Mouse (Mus musculus) heart, embryonic 16.5 days (tissue): ENCODE measurements around the gene Apobec4. TPM values are rescaled to one million over a fixed set of nuclear protein-coding genes. Genes with fewer than 3 reads are reported as not detected.
"Not testable (repeated sequence)": the region's sequence is repeated elsewhere in the genome, so short reads cannot be mapped to it uniquely, and the experiment has no call there.

Experiments
- ATAC-seq: fragments of 200-750 bp; cut with Nextera tagmentation; replicated peaks from 2 replicates; pipeline ENCODE4 v1.8.0; 2017; ENCODE audit warnings: moderate number of reproducible peaks; ENCODE audit not compliant: insufficient read depth, low FRiP score; ENCODE audit errors: extremely low read depth
- H3K27ac ChIP-seq: fragments of 300-500 bp; sonication (generic); 2 replicates; pipeline ENCODE4 v1.5.1; 2014; ENCODE audit warnings: mild to moderate bottlenecking, low read length, control low read depth, moderate library complexity
- H3K27me3 ChIP-seq: fragments of 300-500 bp; sonication (generic); 2 replicates; pipeline ENCODE4 v1.6.1; 2014; ENCODE audit warnings: low read length, mixed read lengths; ENCODE audit not compliant: control insufficient read depth, insufficient read depth
- H3K36me3 ChIP-seq: fragments of 300-500 bp; sonication (generic); 2 replicates; pipeline ENCODE4 v1.6.1; 2014; ENCODE audit not compliant: control insufficient read depth, insufficient read depth
- H3K4me1 ChIP-seq: fragments of 300-500 bp; sonication (generic); 2 replicates; pipeline ENCODE4 v1.6.1; 2014; ENCODE audit warnings: low read length, mixed read lengths; ENCODE audit not compliant: control insufficient read depth, insufficient read depth
- H3K4me2 ChIP-seq: fragments of 300-500 bp; sonication (generic); 2 replicates; pipeline ENCODE4 v1.6.1; 2014; ENCODE audit warnings: low read depth, mild to moderate bottlenecking, control low read depth, low read length
- H3K4me3 ChIP-seq: fragments of 300-500 bp; sonication (generic); 2 replicates; pipeline ENCODE4 v1.5.1; 2014; ENCODE audit warnings: mild to moderate bottlenecking, control low read depth, low read length
- H3K9ac ChIP-seq: fragments of 300-500 bp; sonication (generic); 2 replicates; pipeline ENCODE4 v1.6.1; 2014; ENCODE audit warnings: low read length, control low read depth
- H3K9me3 ChIP-seq: fragments of 300-500 bp; sonication (generic); replicated peaks from 2 replicates; pipeline ENCODE4 v1.6.1; 2016; ENCODE audit warnings: low read length; ENCODE audit not compliant: control insufficient read depth
- WGBS: fragments of 180-500 bp; shearing (Covaris S2); extraction: QIAGEN DNeasy Blood & Tissue Kit; methylation state at CpG from one replicate; pipeline ENCODE4 v1.1.7; 2014; 5-methylcytosine and 5-hydroxymethylcytosine counted together
- polyA plus RNA-seq: library from polyadenylated mRNA; unstranded; fragments of >200 nt; fragmentation: Nextera tagmentation; extraction: Ambion mirVana; gene quantifications from 2 replicates; pipeline ENCODE4 v1.2.1, GENCODE M21; 2015

Apobec4 gene
- polyA plus RNA-seq, 1 experiment from 2014 or later = not detected

GRCm38 (mm10) chr1:152746426-152746825 is 3.9 kb upstream of the Apobec4 start:
- no peak overlapping the region for H3K9ac ChIP-seq
- no peaks in the 10 kb centered on the region for H3K27me3 ChIP-seq
- WGBS = 5% methylated on average over 5 of the region's 5 CpGs
- H3K4me2 ChIP-seq = no peak overlapping the region
- no peak overlapping the region for H3K27ac ChIP-seq
- no peak overlapping the region for H3K4me3 ChIP-seq
- no peaks in the 10 kb centered on the region for H3K9me3 ChIP-seq
- no peaks in the 10 kb centered on the region for H3K36me3 ChIP-seq
- peaks cover 14% of the 10 kb centered on the region for H3K4me1 ChIP-seq
- ATAC-seq = 0 out of 2 replicates have a peak, but pooled peaks have one; percentile 53

- Histone ChIP-seq H3K4me2 (no peak overlapping the region), H3K9ac (no peak overlapping the region), H3K4me3 (no peak overlapping the region), H3K36me3 (no peaks in the 10 kb centered on the region), H3K4me1 (peaks cover 7% of the 10 kb centered on the region), H3K9me3 (no peaks in the 10 kb centered on the region), H3K27me3 (no peaks in the 10 kb centered on the region), H3K27ac (no peak overlapping the region)
- 70% methylated on average over 9 of the region's 9 CpGs for WGBS
- ATAC-seq = no peak
These were observed 1.1 kb upstream of the Apobec4 start for GRCm38 (mm10) chr1:152749276-152749675.

GRCm38 (mm10) chr1:152761791-152762190 is 11.4 kb downstream of the Apobec4 start:
- H3K4me1 ChIP-seq = peaks cover 4% of the 10 kb centered on the region
- H3K9ac ChIP-seq = no peak overlapping the region
- no peaks in the 10 kb centered on the region for H3K9me3 ChIP-seq
- H3K4me2 ChIP-seq = no peak overlapping the region
- WGBS = 62% methylated on average over 2 of the region's 2 CpGs
- H3K4me3 ChIP-seq = no peak overlapping the region
- no peak overlapping the region for H3K27ac ChIP-seq
- no peaks in the 10 kb centered on the region for H3K36me3 ChIP-seq
- H3K27me3 ChIP-seq = peaks cover 5% of the 10 kb centered on the region
- no peak for ATAC-seq

GRCm38 (mm10) chr1:152766032-152766772 is 15.9 kb downstream of the Apobec4 start, which contains the start of the genes Rgl1 and Arpc5:
TSS of gene Rgl1 (minus strand) at chr1:152766351.
TSS of gene Arpc5 (plus strand) at chr1:152766542.
- WGBS = under 1% methylated on average over 83 of the region's 86 CpGs
- H3K4me1 ChIP-seq = peaks cover 8% of the 10 kb centered on the region
- H3K27ac ChIP-seq = peak within 1 kb of the TSS; percentile 75
- peak within 1 kb of the TSS; percentile 83 for H3K9ac ChIP-seq
- ATAC-seq = peak; percentile 95
- no peaks in the 10 kb centered on the region for H3K9me3 ChIP-seq
- H3K36me3 ChIP-seq = peaks cover 18% of the 10 kb centered on the region
- H3K4me2 ChIP-seq = peak within 1 kb of the TSS; percentile 97
- peaks cover 5% of the 10 kb centered on the region for H3K27me3 ChIP-seq
- peak within 1 kb of the TSS; percentile 64 for H3K4me3 ChIP-seq

GRCm38 (mm10) chr1:152766804-152767748 is 16.7 kb downstream of the Apobec4 start:
- H3K27me3 ChIP-seq = peaks cover 5% of the 10 kb centered on the region
- WGBS = 1% methylated on average over 60 of the region's 60 CpGs
- peaks cover 23% of the 10 kb centered on the region for H3K36me3 ChIP-seq
- peak overlapping the region; percentile 83 for H3K9ac ChIP-seq
- peak overlapping the region; percentile 77 for H3K4me2 ChIP-seq
- H3K27ac ChIP-seq = peak overlapping the region; percentile 75
- peaks cover 8% of the 10 kb centered on the region for H3K4me1 ChIP-seq
- no peaks in the 10 kb centered on the region for H3K9me3 ChIP-seq
- H3K4me3 ChIP-seq = peak overlapping the region; percentile 64
- ATAC-seq = peak; percentile 43

GRCm38 (mm10) chr1:152767749-152768488 is 17.6 kb downstream of the Apobec4 start:
- peak overlapping the region; percentile 83; the same call in 1 of the 2 replicates for H3K9ac ChIP-seq
- H3K4me2 ChIP-seq = peak overlapping the region; percentile 44
- 3% methylated on average over 5 of the region's 5 CpGs for WGBS
- peak; percentile 20 for ATAC-seq
- peaks cover 5% of the 10 kb centered on the region for H3K27me3 ChIP-seq
- no peak overlapping the region for H3K4me3 ChIP-seq
- no peaks in the 10 kb centered on the region for H3K9me3 ChIP-seq
- H3K36me3 ChIP-seq = peaks cover 32% of the 10 kb centered on the region
- H3K27ac ChIP-seq = no peak overlapping the region
- H3K4me1 ChIP-seq = peaks cover 8% of the 10 kb centered on the region

GRCm38 (mm10) chr1:152771016-152771415 is 20.7 kb downstream of the Apobec4 start:
- Histone ChIP-seq H3K36me3 (peaks cover 49% of the 10 kb centered on the region), H3K27ac (no peak overlapping the region), H3K27me3 (no peaks in the 10 kb centered on the region), H3K9ac (no peak overlapping the region), H3K4me2 (no peak overlapping the region), H3K4me1 (peaks cover 4% of the 10 kb centered on the region; the same call in 1 of the 2 replicates), H3K4me3 (no peak overlapping the region), H3K9me3 (no peaks in the 10 kb centered on the region)
- ATAC-seq = no peak
- WGBS = 82% methylated on average over 9 of the region's 9 CpGs

- H3K27me3 ChIP-seq, H3K4me3 ChIP-seq, H3K9me3 ChIP-seq, H3K27ac ChIP-seq, H3K9ac ChIP-seq, ATAC-seq, H3K4me2 ChIP-seq, H3K4me1 ChIP-seq: not testable (repeated sequence)
- peaks cover 46% of the 10 kb centered on the region for H3K36me3 ChIP-seq
- WGBS = 87% methylated on average over 3 of the region's 3 CpGs
These were observed 24.2 kb downstream of the Apobec4 start for GRCm38 (mm10) chr1:152774601-152775000.
